Comparison of ENCODE assay signal across 8 mouse cellular contexts in the genomic region with DNA sequence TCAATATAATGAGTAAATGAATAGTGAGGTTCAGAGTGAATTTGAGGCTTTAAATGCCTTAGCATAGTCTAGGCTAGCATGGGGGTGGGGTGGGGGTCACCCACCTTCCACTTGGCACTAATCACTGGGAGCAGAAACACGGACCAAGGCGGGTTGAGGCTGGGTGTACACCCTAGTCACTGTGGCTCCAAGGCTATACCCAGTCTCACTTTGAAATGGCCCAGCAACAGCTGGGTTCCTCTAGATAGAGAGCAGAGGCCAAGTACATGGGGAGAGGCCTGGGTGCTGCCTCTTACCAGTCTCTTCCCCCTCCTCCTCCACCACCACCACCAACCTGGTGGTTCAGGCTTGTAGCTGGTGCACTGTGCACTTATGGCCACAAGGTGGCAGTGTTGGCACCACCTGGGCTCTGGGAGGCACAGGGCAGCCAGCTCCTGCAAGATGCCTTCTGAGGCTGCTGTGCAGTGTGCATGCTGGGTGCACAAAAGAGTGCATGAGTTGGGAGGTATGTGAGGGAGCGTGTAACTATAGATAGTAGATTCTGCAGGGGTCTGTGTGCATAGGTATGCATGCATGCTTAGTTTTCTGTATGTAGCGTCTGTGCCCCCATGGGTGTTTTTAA.
A peak's percentile ranks its signal among the peaks of the same experiment; 100 is the strongest.
DNase-seq lines count a peak whose midpoint lies in the region; ATAC-seq and TF ChIP-seq lines count a peak whose summit lies in the region.

No protein-coding gene starts in this region.

- H3K4me3 ChIP-seq in intestine, postnatal 0 days (ENCODE audit: low read depth, low read length) = no peak overlapping the region
- no peak overlapping the region for H3K4me3 ChIP-seq in midbrain, embryonic 15.5 days
- H3K4me3 ChIP-seq in spleen, adult 2 months (ENCODE audit: extremely low read depth, insufficient read depth, insufficient read length) = no peak overlapping the region

- no peak for TF ChIP-seq POLR2A in spleen, adult 2 months (IDR thresholded peaks at IDR 0.05; ENCODE audit: low read depth, low read length)

- H3K36me3 ChIP-seq in intestine, postnatal 0 days (ENCODE audit: control insufficient read depth, insufficient read depth) = no peaks in the 10 kb centered on the region
- H3K36me3 ChIP-seq in midbrain, embryonic 15.5 days (replicated peaks) = no peaks in the 10 kb centered on the region
- no peaks in the 10 kb centered on the region for H3K36me3 ChIP-seq in spleen, adult 2 months (ENCODE audit: control insufficient read depth, insufficient read depth, low read length)

- WGBS in intestine, postnatal 0 days = 72% methylated on average over 4 of the region's 4 CpGs
- 62% methylated on average over 4 of the region's 4 CpGs for WGBS in midbrain, embryonic 15.5 days
- 79% methylated on average over 4 of the region's 4 CpGs for WGBS in spleen, adult 2 months

- H3K9ac ChIP-seq in intestine, postnatal 0 days (ENCODE audit: low read depth, low read length) = no peak overlapping the region
- H3K9ac ChIP-seq in midbrain, embryonic 15.5 days = no peak overlapping the region

- H3K9me3 ChIP-seq in intestine, postnatal 0 days (ENCODE audit: control insufficient read depth) = no peaks in the 10 kb centered on the region
- no peaks in the 10 kb centered on the region for H3K9me3 ChIP-seq in midbrain, embryonic 15.5 days

- H3K27ac ChIP-seq in intestine, postnatal 0 days (ENCODE audit: low read depth, low read length) = no peak overlapping the region
- H3K27ac ChIP-seq in midbrain, embryonic 15.5 days = peak overlapping the region; percentile 70
- no peak overlapping the region for H3K27ac ChIP-seq in spleen, adult 2 months (ENCODE audit: insufficient read depth, low read length)

- peak; percentile 87 for ATAC-seq in granulocyte monocyte progenitor cell, adult 5-6 weeks (replicated peaks; ENCODE audit: poor library complexity, severe bottlenecking)
- no peak for ATAC-seq in intestine, postnatal 0 days
- peak; percentile 88 for ATAC-seq in midbrain, embryonic 15.5 days (replicated peaks)

- intact Hi-C loops in left cerebral cortex, postnatal 25 days (cut with DNase I) = loop anchor here (2.0 to 5.0 kb wide), 4 partner anchors 226 to 665 kb away; no protein-coding TSS in a partner anchor

- no peaks in the 10 kb centered on the region for H3K27me3 ChIP-seq in intestine, postnatal 0 days (replicated peaks; ENCODE audit: control insufficient read depth, insufficient read depth, low read length)
- H3K27me3 ChIP-seq in midbrain, embryonic 15.5 days (replicated peaks) = no peaks in the 10 kb centered on the region
- H3K27me3 ChIP-seq in spleen, adult 2 months (ENCODE audit: control insufficient read depth, insufficient read depth, low read length) = no peaks in the 10 kb centered on the region

- peak; percentile 100 for TF ChIP-seq CTCF in intestine, postnatal 0 days (IDR thresholded peaks at IDR 0.05; ENCODE audit: low read depth)
- TF ChIP-seq CTCF in spleen, adult 2 months (IDR thresholded peaks at IDR 0.05; ENCODE audit: extremely low read depth, insufficient read depth, insufficient read length, insufficient replicate concordance) = peak; percentile 98

- H3K4me1 ChIP-seq in intestine, postnatal 0 days (replicated peaks; ENCODE audit: control insufficient read depth, insufficient read depth, low read length) = no peaks in the 10 kb centered on the region
- peaks cover 20% of the 10 kb centered on the region for H3K4me1 ChIP-seq in midbrain, embryonic 15.5 days
- no peaks in the 10 kb centered on the region for H3K4me1 ChIP-seq in spleen, adult 2 months (ENCODE audit: control insufficient read depth, insufficient read depth, insufficient read length)

- H3K4me2 ChIP-seq in intestine, postnatal 0 days (replicated peaks; ENCODE audit: low read depth) = no peak overlapping the region
- no peak overlapping the region for H3K4me2 ChIP-seq in midbrain, embryonic 15.5 days

- peak; percentile 49 to 53 for DNase-seq in urinary bladder, adult 18-20 months (ENCODE audit: low spot score in 2 of 2)
- no peak for DNase-seq in urinary bladder, postnatal 10 days (ENCODE audit: low spot score)
- DNase-seq in embryo, embryonic 9.5 days (ENCODE audit: extremely low spot score) = peak; percentile 75
- DNase-seq in left cerebral cortex, postnatal 25 days (ENCODE audit: low spot score in 2 of 2) = peak; percentile 84 to 87
- peak; percentile 18 to 64 for DNase-seq in spleen, adult 2 months (ENCODE audit: low read depth in 1 of 2, low spot score in 2 of 2)
